Mouse (Mus musculus): ENCODE data around the gene Ranbp17.
"Not testable (repeated sequence)": the region's sequence is repeated elsewhere in the genome, so short reads cannot be mapped to it uniquely, and the experiment has no call there.

The Ranbp17 gene

DNA sequence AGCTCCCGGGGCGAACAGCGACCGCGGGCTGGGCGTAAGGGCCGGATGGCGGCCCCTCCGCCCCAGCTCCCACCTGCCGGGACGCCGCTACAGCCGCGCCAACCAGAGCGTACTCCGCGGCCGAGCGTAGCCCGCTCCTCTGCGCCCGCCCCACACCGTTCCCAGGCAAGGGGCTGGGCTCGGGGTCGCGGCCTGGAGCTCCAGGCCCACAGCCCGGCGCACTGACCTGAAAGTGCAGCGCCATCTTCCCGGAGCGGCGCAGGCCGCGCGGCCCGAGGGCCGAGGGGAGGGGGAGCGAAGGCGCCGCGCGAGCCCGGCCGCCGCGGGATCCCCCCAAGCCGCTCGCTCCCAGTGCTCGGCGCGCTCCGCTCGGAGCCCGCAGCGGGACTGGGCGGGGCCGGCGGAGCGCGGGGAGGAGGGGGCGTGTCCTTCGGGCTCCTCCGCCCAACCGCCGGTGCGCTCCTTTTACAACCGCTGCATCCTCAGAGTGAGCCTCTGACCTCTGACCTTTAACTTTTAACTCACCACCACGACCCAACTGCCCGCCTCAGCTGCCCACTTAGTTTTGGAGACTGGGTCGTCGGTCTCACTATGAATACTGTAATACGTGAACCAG, at the start of gene Ranbp17:
Gene Ranbp17 (minus strand): TSS at position 371 of the 616 bp plus-strand sequence.
- DNase-seq (ENCODE audit: low read depth, low spot score) = no peak

DNA sequence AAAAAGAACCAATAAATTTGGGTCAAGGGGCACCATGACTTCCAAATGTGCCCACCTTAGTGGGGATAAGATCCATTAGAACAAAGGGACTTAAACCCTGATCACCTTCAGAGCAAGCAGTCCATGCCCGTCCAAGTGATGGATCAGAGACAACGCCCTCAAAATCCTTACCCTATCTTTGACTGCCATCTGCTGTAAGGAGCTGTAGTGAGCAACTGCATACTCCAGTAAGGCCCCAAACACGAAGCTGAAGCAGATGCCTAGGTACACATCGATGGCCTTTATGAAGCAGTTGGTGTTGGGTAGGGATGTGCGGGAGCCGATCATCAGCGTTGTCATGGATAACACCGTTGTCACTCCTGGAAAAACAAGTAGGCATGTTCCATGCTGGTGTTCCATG, 40.6 kb upstream of the Ranbp17 start:
- no peak for DNase-seq (ENCODE audit: low read depth, low spot score)

DNA sequence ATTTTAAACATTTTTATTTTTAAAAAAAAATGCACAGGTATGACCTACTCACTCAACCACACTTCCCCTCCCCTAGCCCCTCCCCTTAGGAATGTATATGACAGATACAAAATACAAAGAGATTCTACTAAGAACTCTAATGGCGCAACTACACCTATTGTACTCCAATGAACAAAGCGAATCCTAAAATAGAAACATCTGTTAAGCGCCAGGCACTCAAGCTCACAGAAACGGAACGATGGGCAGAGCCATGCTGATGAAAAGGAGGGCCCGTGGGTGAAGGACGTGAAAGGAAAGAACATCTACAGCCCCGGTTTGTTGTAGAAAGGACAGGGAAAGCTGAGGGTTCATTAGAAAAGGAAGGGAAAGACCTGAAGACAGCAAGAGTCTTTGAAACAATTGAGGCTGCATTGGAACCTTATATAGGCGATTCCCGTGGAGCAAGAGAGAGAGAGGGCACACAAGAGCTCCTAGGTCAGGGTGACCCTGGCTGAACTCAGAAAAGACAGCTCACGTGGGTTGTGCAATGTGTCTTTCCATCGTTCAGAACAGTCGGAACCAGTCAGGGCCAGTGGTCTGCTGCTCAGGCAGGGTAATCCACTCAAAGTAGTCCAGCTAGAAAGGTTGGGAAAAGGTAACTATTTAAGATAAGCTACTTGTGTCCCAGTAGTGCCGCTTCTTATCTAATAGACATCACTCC, 37.5 kb upstream of the Ranbp17 start:
- no peak for DNase-seq (ENCODE audit: low read depth, low spot score)

DNA sequence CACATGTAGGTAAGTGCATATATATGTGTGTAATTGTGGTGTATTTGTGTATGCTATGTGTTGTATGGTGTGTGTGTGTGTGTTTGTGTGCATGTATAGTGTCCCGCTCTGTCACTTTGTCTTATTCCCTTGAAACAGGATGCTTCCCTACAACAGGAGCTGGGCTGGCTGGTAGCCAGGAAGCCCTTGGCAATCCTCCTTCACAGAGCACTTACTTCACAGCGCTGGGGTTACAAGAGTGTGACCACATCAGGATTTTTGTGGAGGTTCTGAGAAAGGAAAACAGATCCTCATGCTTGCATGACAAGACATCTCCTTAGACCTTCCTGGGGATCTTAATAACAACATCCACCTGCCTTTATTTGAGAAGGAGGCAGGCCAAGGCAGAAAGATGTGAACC, 33.8 kb upstream of the Ranbp17 start:
- no peak for DNase-seq (ENCODE audit: low read depth, low spot score)

DNA sequence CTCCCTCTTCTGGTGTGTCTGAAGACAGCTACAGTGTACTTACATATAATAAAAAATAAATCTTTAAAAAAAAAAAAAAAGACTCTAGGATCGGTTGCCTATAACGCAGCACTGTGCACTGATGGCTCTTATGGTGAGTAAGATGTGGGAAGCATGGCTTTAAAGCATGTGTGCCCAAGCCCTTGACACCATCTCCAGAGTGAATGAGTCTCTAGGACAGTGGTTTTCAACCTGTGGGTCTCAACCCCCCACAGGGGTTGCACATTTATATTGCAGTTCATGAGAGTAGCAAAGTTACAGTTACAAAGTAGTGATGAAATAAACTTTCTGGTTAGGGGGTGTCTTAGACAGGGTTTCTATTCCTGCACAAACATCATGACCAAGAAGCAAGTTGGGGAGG, 31.4 kb upstream of the Ranbp17 start:
- no peak for DNase-seq (ENCODE audit: low read depth, low spot score)

DNA sequence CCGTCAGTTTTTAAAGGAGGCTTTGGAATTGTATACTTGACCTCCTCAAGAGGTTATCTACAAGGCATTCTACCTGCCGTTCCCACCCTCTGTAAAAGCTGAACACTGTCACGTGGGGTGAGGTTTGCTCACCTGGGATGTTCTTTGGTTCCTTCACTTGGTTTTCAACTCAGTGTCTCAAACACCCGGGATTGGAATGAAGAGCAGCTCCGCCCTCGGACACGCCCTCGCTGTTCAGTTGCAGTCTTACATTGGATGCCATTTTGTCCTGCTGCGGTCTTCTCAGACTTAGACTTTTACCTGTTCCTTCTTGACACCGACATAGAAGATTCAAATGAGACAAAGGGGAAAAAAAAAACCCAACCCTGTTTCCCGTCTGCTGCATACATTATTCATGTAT, 30.6 kb upstream of the Ranbp17 start:
- DNase-seq (ENCODE audit: low read depth, low spot score) = no peak

DNA sequence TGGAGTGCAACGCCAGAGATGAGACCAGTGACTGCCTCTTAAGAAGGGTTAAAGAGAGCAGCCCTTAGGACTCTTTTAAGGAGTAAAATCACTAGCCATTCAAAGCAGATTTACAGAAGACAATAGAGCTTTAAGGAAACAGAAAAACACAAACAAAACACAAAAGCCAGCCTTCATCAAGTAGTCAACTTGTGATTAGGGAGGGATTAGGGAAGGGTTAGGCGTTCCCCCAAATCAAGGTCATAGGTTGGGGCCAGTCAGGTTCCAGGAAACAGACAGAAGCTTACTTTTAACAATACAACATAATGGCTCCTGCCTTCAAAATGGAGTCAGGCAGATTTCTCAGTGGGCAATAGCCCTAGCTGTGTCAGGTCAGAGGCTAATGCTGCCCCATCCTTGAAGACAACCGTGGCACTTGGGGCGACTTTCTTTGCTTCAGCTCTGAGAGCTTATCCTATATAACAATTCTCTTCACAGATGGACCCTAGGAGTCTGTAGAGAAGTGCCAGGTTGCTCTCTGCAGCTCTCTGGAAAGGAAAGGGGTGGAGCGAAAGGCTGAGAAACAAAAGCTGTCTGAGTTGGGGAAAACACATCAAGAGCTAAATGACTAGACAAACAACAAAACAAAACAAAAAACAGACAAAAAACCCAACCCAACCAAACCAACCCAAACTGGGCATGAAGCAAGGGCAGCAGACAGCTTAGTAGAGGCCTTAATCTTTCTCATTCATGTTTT, 24.0 kb upstream of the Ranbp17 start:
- DNase-seq (ENCODE audit: low read depth, low spot score) = no peak

DNA sequence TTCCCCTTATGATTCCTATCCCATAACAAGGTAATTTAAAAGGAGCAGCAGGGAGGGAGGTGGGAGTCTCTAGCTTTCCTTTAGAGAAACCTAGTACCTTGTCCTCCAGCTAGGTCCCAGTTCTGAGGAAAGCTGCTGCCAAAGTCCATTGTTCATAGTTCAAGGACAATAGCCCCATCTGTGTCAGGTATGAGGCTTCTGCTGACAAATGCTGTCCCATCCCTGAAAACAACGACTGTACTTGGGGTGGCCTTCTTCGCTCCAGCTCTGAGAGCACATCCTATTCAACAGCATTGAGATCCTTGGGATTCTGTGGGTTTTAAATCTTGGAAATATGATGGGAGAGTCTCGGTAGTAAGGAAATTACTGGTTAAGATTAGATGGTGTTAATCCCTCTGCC, 23.1 kb upstream of the Ranbp17 start:
- no peak for DNase-seq (ENCODE audit: low read depth, low spot score)

DNA sequence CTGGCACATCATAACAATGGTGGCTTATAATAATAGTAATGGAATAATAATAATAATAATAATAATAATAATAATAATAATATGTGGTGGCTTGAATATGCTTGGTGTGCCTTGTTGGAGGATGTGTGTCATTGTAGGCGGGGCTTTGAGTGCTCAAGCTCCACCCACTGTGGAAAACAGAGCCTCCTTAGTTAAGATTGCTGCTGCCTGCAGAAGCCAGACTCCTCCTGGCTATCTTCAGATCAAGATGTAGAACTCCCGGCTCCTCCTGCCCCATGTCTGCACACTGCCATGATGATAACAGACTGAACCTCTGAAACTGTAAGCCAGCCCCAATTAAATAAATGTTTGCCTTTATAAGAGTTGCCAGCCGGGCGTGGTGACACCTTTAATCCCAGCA, 21.0 kb upstream of the Ranbp17 start:
- DNase-seq (ENCODE audit: low read depth, low spot score) = no peak

DNA sequence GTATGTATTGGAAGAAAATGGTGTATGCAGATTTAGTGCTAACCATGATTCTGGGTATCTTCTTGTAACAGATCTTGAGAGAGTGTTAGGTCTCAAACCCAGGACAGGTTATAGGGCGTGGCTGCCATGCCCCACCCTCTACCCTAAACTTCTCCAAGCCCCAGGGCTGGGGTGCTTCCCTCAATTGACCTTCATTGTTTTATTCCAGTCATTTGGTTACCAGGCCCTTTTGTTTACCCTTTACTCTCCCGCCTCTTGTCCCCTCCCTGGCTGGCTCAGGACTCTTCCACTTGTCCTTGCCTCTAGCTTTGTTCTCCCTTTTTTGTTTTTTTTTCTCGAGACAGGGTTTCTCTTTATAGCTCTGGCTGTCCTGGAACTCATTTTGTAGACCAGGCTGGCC, 20.0 kb upstream of the Ranbp17 start:
- no peak for DNase-seq (ENCODE audit: low read depth, low spot score)

DNA sequence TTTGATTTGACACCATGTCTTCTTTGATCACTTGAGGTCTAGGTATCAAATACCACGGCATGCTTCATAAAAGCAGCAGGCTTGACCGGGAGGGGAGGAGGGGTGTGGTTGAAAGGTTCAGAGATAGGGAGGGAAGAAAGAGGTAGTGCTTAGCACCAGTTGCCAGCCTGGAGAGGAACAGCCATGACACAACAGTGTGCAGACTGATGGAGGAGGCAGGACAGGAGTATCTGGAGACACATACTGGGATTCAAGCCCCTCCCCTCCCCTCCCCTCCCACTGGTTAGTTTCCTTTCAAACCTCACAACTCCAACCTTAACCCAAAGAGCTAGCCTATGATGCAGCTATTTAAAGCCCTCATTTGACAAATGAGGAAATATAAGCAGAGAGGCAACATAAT, 16.0 kb upstream of the Ranbp17 start:
- DNase-seq (ENCODE audit: low read depth, low spot score) = no peak

DNA sequence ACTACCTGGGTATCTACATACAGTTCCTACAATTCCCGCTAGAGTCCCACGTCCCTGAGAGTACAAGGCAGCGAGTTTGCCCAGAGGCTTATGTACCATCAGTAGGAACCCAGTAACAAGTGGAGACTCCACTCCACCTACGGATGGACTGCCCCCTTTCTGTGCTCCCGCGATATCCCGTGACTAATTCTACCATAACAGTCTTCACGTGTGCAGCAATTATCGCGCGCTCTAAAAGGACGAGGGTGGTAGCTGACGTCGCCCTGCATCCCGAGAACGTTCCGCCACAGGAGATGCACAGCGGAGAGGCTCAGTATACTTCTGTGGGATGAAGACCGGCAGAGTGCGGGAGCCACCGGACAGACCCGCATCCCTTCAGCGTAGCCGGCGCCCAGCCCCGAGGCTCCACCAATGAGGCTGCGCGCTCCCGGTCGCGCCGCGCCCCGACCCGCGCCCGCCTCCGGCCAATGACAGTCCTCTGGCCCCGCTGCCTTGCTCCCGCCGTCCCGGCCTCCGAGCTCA, 631 bp downstream of the Ranbp17 start:
- peak; percentile 65 for DNase-seq (ENCODE audit: low read depth, low spot score)

DNA sequence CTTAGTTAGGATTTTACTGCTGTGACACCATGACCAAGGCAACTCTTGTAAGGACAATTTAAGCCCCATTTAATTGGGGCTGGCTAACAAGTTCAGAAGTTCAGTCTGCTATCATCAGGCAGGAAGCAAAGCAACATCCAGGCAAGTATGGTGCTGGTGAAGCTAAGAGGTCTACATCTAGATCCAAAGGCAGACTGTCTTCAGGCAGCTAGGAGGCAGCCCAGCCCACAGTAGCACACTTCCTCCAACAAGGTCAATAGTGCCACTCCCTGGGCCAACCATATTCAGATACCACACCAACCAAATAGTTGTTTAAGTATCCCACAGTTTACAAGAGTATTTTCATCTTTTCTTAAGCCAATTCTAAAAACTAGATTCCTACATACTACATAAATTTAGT, 4.1 kb downstream of the Ranbp17 start:
- no peak for DNase-seq (ENCODE audit: low read depth, low spot score)

DNA sequence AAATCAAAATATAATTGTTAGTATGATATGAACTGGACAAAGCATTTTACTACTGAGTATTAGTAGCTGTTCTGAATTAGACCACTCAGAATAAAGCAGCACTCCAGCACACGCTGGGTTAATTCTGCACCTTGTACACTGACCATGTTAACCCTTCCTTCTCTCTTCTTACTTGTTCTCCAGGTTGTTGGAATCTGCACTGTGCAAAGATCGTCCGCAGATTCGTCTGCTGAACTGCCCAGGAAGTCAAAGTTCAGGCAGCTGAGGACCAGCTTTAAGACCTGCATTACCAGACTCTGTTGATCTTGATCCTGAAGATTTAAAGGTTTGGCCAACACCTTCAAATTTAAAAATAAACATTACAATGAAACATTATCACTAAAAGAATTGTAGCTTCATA, 27.8 kb downstream of the Ranbp17 start:
- DNase-seq (ENCODE audit: low read depth, low spot score) = no peak

DNA sequence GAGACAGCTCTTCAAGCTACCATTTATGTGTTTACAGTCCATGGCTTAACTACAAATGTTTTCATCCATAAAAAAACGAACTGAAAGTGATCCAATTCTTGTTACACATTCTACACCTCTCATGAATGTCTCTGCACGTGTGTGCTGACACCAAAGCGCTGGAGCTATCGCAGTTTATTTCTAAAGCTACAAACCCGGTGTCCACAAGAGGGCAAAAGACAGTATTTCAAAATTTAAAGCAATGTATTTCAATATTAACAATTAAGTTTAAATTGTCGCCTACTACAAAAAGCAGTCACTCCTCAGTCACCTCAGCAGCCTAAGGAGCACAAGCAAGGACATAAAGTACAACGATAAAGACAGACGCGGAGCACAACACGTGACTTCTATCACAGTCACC, 33.1 kb downstream of the Ranbp17 start:
- no peak for DNase-seq (ENCODE audit: low read depth, low spot score)

DNA sequence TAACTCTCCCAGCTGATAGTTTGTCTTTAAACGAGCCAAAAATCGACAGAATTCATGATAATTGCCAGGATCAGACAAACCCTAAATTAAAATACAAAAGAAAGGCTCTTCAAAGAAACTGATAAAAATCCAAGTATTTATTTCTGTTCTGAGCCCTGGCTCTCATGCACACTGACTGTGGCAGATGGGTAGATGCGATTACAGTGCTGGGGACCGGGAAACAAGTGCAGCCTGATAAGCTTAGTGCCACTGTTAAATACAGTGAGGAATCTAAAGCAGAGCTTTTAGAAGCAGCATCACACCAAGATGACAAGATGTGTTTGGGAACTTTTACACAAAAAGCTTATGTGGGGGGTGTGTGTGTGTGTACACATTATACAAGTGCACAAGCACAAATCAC, 34.3 kb downstream of the Ranbp17 start:
- no peak for DNase-seq (ENCODE audit: low read depth, low spot score)

DNA sequence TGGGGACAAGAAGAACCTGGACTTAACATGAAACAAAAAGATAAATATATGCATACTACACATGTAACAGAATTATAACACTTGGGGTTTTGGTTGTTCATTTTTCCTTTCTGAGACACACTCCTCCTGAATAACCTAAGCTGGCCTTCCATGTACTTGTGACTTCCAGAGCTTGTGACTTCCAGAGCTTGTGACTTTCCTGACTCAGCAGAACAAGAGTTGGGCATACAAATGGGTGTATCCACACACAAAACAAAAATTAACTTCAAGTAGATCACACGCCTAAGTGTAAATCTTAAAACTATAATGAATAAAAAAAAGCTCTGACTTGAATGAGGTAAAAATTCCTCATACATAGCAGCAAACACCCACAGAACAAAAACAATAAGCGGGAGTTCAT, 36.9 kb downstream of the Ranbp17 start:
- no peak for DNase-seq (ENCODE audit: low read depth, low spot score)

DNA sequence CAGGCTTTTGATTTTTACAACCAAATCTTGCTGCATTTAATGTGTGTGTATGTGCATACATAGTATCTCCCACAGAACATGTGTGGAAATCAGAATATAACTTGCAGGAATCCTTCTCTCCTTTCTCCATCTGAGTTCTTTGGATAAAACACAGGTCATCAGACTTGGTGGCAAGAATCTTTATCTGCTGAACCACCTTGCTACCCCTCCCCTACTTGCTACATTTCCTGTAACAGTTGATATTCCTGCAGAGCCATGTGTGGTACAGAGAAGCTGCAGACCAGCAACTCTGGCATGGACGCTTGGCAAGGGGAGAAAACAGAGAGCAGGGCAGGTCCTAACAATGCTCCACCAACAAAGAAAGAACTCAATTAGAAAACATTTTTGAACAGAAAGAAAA, 52.4 kb downstream of the Ranbp17 start:
- DNase-seq (ENCODE audit: low read depth, low spot score) = no peak

DNA sequence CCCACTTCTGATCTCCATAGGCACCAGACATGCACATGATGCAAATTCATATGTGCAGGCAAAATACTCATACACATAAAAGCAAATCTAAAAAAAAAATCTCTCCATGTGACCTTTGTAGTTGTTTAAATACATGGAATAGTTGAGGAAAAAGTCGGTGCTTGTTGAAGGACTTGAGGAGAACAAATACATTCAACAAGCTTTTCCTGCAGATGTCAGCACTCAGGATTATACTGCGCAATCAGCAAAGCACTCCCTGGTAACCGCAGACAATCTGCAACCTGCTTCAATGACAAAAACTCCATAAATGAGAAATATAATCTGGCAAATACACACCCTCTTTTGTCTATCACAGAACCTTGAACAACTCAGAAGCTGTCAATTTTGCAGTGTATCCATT, 59.5 kb downstream of the Ranbp17 start:
- no peak for DNase-seq (ENCODE audit: low read depth, low spot score)

DNA sequence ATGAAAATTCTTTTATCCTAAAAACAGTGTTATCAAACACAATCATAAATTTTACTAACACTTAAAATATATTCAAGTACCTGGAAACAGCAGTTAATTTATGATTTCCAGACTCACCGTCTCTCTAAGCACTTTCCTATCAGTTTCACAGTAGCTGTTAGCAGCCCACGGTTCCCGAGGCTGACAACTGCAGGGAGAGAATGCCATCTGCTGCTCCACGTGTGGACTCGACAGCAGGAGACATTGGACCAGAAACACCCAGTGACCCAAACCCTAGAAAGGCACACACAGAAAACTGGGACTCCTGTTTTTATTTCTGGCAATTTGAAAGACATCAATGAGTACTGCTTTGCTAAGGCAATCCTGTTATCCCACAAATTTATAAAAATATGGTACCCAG, 79.7 kb downstream of the Ranbp17 start:
- peak; percentile 4 for DNase-seq (ENCODE audit: low read depth, low spot score)

DNA sequence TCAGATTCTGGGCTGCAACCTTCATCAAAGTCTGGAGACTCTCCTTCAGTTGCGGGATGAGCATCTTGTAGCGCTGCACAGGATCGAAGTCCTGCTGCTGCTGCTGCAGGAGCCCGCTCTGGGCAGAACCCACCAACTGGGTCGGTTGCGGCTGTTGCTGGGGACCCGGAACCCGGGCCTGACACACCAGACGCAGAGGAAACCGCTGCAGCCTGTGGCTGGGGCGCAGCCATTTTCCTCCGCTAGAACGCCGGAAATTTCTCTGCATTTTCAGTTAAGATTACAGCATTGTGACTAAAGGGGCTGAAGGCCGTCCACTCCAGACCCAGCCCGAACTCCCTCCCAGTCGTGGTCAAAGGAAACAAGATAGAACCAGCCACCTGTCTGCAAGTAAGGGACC, 85.3 kb downstream of the Ranbp17 start:
- DNase-seq (ENCODE audit: low read depth, low spot score) = not testable (repeated sequence)

DNA sequence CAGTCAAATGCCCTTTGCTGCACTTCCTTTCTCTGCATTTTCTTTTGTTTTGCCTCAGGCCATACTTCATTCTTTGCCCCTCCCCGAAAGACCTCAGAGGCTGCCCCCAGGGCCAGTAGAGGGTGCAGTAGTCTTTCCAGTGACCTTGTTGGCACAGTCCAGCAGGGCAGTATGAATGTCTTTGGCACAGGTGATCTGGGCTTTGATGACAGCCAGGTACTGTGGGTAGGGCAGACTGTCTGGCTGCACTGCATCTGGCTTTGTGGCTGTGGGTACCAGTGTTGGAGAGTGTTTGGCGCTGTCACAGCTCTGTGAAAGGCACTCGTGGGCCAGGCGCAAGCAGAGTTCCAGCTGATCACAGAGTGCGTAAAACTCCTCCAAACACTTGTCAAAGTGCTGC, 85.8 kb downstream of the Ranbp17 start:
- DNase-seq (ENCODE audit: low read depth, low spot score) = not testable (repeated sequence)

DNA sequence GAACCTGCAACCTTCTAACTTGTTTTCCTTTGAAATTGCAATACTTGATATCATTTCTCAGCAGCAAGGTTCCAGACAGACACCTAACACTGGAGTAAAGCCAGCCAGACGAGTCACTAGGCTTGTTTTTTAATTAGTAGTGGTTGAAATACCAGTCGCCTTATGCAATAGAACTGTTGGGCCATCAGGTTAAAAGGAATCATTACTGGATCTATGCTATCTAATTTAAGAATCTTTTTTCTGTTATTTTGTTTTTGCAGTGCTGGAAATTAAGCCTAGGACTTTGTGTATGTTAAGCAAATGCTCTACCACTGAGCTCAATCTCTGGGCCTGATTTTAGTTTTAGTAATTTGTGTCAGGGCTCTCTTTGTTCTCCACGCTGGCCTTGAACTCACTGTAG, 91.3 kb downstream of the Ranbp17 start:
- no peak for DNase-seq (ENCODE audit: low read depth, low spot score)

Measured in telencephalon, adult 2 months (tissue).